Mouse (Mus musculus) embryo, embryonic 9.5 days (tissue): Measurements from ENCODE around the gene Cnih3.

ENCODE experiments used
- DNase-seq: peaks from one replicate; pipeline ENCODE4 v3.0.0-alpha.2; 2017; ENCODE audit errors: extremely low spot score

Gene Cnih3

GRCm38 (mm10) chr1:181353200-181354097, 1.0 kb downstream of the Cnih3 start:
- peak; percentile 29 for DNase-seq

GRCm38 (mm10) chr1:181355683-181356082, 3.3 kb downstream of the Cnih3 start:
- no peak for DNase-seq

GRCm38 (mm10) chr1:181357870-181358269, 5.4 kb downstream of the Cnih3 start:
- DNase-seq = no peak

- DNase-seq = no peak
Measured at GRCm38 (mm10) chr1:181358526-181358925, 6.1 kb downstream of the Cnih3 start.

GRCm38 (mm10) chr1:181360732-181361131, 8.3 kb downstream of the Cnih3 start:
- DNase-seq = no peak

- no peak for DNase-seq
Measured at GRCm38 (mm10) chr1:181364025-181364424, 11.6 kb downstream of the Cnih3 start.

GRCm38 (mm10) chr1:181365376-181365775, 12.9 kb downstream of the Cnih3 start:
- DNase-seq = no peak

GRCm38 (mm10) chr1:181368789-181369570, 16.6 kb downstream of the Cnih3 start:
- DNase-seq = no peak

GRCm38 (mm10) chr1:181370370-181370769, 17.9 kb downstream of the Cnih3 start:
- DNase-seq = no peak

- DNase-seq = no peak
Measured at GRCm38 (mm10) chr1:181371226-181371625, 18.8 kb downstream of the Cnih3 start.

GRCm38 (mm10) chr1:181372306-181372705, 19.9 kb downstream of the Cnih3 start:
- no peak for DNase-seq

GRCm38 (mm10) chr1:181374627-181375374, 22.4 kb downstream of the Cnih3 start:
- DNase-seq = no peak

- no peak for DNase-seq
Measured at GRCm38 (mm10) chr1:181376431-181376830, 24.0 kb downstream of the Cnih3 start.

GRCm38 (mm10) chr1:181379664-181380063, 27.2 kb downstream of the Cnih3 start:
- peak; percentile 67 for DNase-seq

GRCm38 (mm10) chr1:181381410-181382010, 29.1 kb downstream of the Cnih3 start:
- DNase-seq = no peak

GRCm38 (mm10) chr1:181389264-181389663, 36.8 kb downstream of the Cnih3 start:
- no peak for DNase-seq

GRCm38 (mm10) chr1:181392489-181392888, 40.1 kb downstream of the Cnih3 start:
- no peak for DNase-seq

- no peak for DNase-seq
Measured at GRCm38 (mm10) chr1:181393250-181394149, 41.1 kb downstream of the Cnih3 start.

- DNase-seq = no peak
Measured at GRCm38 (mm10) chr1:181395234-181395828, 42.9 kb downstream of the Cnih3 start.

- no peak for DNase-seq
Measured at GRCm38 (mm10) chr1:181399179-181399578, 46.8 kb downstream of the Cnih3 start.
